Mouse (Mus musculus) stomach, postnatal 0 days (tissue): ENCODE measurements around the gene Xylt1.

Source experiments
- CTCF ChIP-seq: IDR thresholded peaks from 2 replicates; pipeline ENCODE4 v1.5.1; 2016; ENCODE audit warnings: antibody characterized with exemption, low read depth, mild to moderate bottlenecking, moderate library complexity
- EP300 ChIP-seq: optimal IDR thresholded peaks from 2 replicates; pipeline ENCODE3; 2016; ENCODE audit warnings: antibody characterized with exemption

- TF ChIP-seq CTCF = no peak
- TF ChIP-seq EP300 = no peak
These were observed 19.5 kb upstream of the Xylt1 start for GRCm38 (mm10) chr7:117361281-117361680.
